Mouse (Mus musculus): ENCODE data around the gene Agk. TPM values are rescaled to one million over a fixed set of nuclear protein-coding genes. Genes with fewer than 3 reads are reported as not detected.
A peak's percentile ranks its signal among the peaks of the same experiment; 100 is the strongest.

The Agk gene
- total and polyA plus RNA-seq, 2 experiments from 2014 or later, result 13.4 to 30.0 TPM

GRCm38 (mm10) chr6:40388660-40389059, 63.7 kb downstream of the Agk start:
- H3K4me3 ChIP-seq (ENCODE audit: low read depth, low read length), result no peak overlapping the region
- no peak for ATAC-seq (ENCODE audit: insufficient read depth, low read depth)
- H3K9ac ChIP-seq (replicated peaks; ENCODE audit: low read depth, low read length), result no peak overlapping the region
- no peak for DNase-seq (ENCODE audit: low spot score)
- no peaks in the 10 kb centered on the region for H3K9me3 ChIP-seq (replicated peaks; ENCODE audit: control insufficient read depth, low read length)
- H3K36me3 ChIP-seq (replicated peaks; ENCODE audit: control insufficient read depth, insufficient read depth, low read length), result 0 out of 2 replicates have a peak, but pooled peaks cover 10% of the 10 kb centered on the region
- 18% methylated on average over 4 of the region's 4 CpGs for WGBS
- H3K4me1 ChIP-seq (ENCODE audit: control insufficient read depth, insufficient read depth), result no peaks in the 10 kb centered on the region
- no peak overlapping the region for H3K4me2 ChIP-seq (ENCODE audit: low read depth, low read length)
- no peak for TF ChIP-seq EP300 (IDR thresholded peaks at IDR 0.05; ENCODE audit: low read depth)
- TF ChIP-seq CTCF (IDR thresholded peaks at IDR 0.05; ENCODE audit: low read depth), result no peak
- no peaks in the 10 kb centered on the region for H3K27me3 ChIP-seq (ENCODE audit: control insufficient read depth, insufficient read depth, low read length)
- H3K27ac ChIP-seq (ENCODE audit: low read depth), result no peak overlapping the region

- 71% methylated on average over 1 of the region's 1 CpGs for WGBS
- Histone ChIP-seq H3K36me3 (replicated peaks; ENCODE audit: control insufficient read depth, insufficient read depth, low read length) (0 out of 2 replicates have a peak, but pooled peaks cover 21% of the 10 kb centered on the region), H3K27me3 (ENCODE audit: control insufficient read depth, insufficient read depth, low read length) (no peaks in the 10 kb centered on the region), H3K4me3 (ENCODE audit: low read depth, low read length) (no peak overlapping the region), H3K27ac (ENCODE audit: low read depth) (no peak overlapping the region), H3K4me1 (ENCODE audit: control insufficient read depth, insufficient read depth) (no peaks in the 10 kb centered on the region), H3K9me3 (replicated peaks; ENCODE audit: control insufficient read depth, low read length) (no peaks in the 10 kb centered on the region), H3K4me2 (ENCODE audit: low read depth, low read length) (no peak overlapping the region), H3K9ac (replicated peaks; ENCODE audit: low read depth, low read length) (no peak overlapping the region)
- ATAC-seq (ENCODE audit: insufficient read depth, low read depth) (no peak), DNase-seq (ENCODE audit: low spot score) (no peak)
- TF ChIP-seq CTCF (IDR thresholded peaks at IDR 0.05; ENCODE audit: low read depth), result 0 out of 2 replicates have a peak, but pooled peaks have one; percentile 11
- TF ChIP-seq EP300 (IDR thresholded peaks at IDR 0.05; ENCODE audit: low read depth), result no peak
Observed at GRCm38 (mm10) chr6:40390975-40391374, 66.0 kb downstream of the Agk start.

GRCm38 (mm10) chr6:40393213-40393612, 68.2 kb downstream of the Agk start:
- DNase-seq (ENCODE audit: low spot score), result peak; percentile 65
- Histone ChIP-seq H3K4me2 (ENCODE audit: low read depth, low read length) (no peak overlapping the region), H3K27me3 (ENCODE audit: control insufficient read depth, insufficient read depth, low read length) (no peaks in the 10 kb centered on the region), H3K4me3 (ENCODE audit: low read depth, low read length) (no peak overlapping the region), H3K27ac (ENCODE audit: low read depth) (no peak overlapping the region), H3K36me3 (replicated peaks; ENCODE audit: control insufficient read depth, insufficient read depth, low read length) (0 out of 2 replicates have a peak, but pooled peaks cover 29% of the 10 kb centered on the region), H3K9ac (replicated peaks; ENCODE audit: low read depth, low read length) (no peak overlapping the region), H3K9me3 (replicated peaks; ENCODE audit: control insufficient read depth, low read length) (no peaks in the 10 kb centered on the region), H3K4me1 (ENCODE audit: control insufficient read depth, insufficient read depth) (no peaks in the 10 kb centered on the region)
- TF ChIP-seq EP300 (IDR thresholded peaks at IDR 0.05; ENCODE audit: low read depth) (no peak), CTCF (IDR thresholded peaks at IDR 0.05; ENCODE audit: low read depth) (peak; percentile 85)
- 22% methylated on average over 3 of the region's 3 CpGs for WGBS
- peak; percentile 79 for ATAC-seq (ENCODE audit: insufficient read depth, low read depth)

DNA sequence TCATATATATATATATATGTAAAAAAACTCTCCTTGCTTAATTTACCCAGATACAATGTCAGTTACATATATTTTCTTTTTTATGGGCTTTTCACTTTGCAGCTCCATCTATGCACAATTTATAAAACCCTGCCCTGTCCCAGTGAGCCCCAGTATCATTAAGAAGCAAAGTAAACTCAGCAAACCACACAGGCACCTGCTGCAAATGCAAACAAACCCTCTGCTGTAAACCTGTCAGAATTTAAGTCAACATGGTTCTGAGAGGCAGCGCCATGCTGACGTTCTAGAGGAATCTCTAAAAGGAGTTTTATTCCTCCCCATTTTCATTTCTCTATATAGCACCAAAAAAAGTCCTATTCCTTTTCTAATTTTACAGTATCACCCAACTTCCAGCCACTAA, 77.1 kb downstream of the Agk start:
- WGBS, result 89% methylated on average over 2 of the region's 2 CpGs
- no peak for ATAC-seq (ENCODE audit: insufficient read depth, low read depth)
- peaks cover 25% of the 10 kb centered on the region; the same call in 1 of the 2 replicates for H3K36me3 ChIP-seq (replicated peaks; ENCODE audit: control insufficient read depth, insufficient read depth, low read length)
- H3K4me1 ChIP-seq (ENCODE audit: control insufficient read depth, insufficient read depth), result no peaks in the 10 kb centered on the region
- H3K4me2 ChIP-seq (ENCODE audit: low read depth, low read length), result no peak overlapping the region
- H3K27ac ChIP-seq (ENCODE audit: low read depth), result no peak overlapping the region
- no peak for DNase-seq (ENCODE audit: low spot score)
- H3K4me3 ChIP-seq (ENCODE audit: low read depth, low read length), result no peak overlapping the region
- no peak overlapping the region for H3K9ac ChIP-seq (replicated peaks; ENCODE audit: low read depth, low read length)
- TF ChIP-seq CTCF (IDR thresholded peaks at IDR 0.05; ENCODE audit: low read depth) (no peak), EP300 (IDR thresholded peaks at IDR 0.05; ENCODE audit: low read depth) (no peak)
- no peaks in the 10 kb centered on the region for H3K9me3 ChIP-seq (replicated peaks; ENCODE audit: control insufficient read depth, low read length)
- no peaks in the 10 kb centered on the region for H3K27me3 ChIP-seq (ENCODE audit: control insufficient read depth, insufficient read depth, low read length)

- 62% methylated on average over 4 of the region's 4 CpGs for WGBS
- Histone ChIP-seq H3K9me3 (replicated peaks; ENCODE audit: control insufficient read depth, low read length) (no peaks in the 10 kb centered on the region), H3K4me2 (ENCODE audit: low read depth, low read length) (no peak overlapping the region), H3K9ac (replicated peaks; ENCODE audit: low read depth, low read length) (no peak overlapping the region), H3K4me1 (ENCODE audit: control insufficient read depth, insufficient read depth) (no peaks in the 10 kb centered on the region), H3K36me3 (replicated peaks; ENCODE audit: control insufficient read depth, insufficient read depth, low read length) (peaks cover 17% of the 10 kb centered on the region; the same call in 1 of the 2 replicates), H3K27ac (ENCODE audit: low read depth) (no peak overlapping the region), H3K27me3 (ENCODE audit: control insufficient read depth, insufficient read depth, low read length) (no peaks in the 10 kb centered on the region), H3K4me3 (ENCODE audit: low read depth, low read length) (no peak overlapping the region)
- ATAC-seq (ENCODE audit: insufficient read depth, low read depth), result no peak
- TF ChIP-seq EP300 (IDR thresholded peaks at IDR 0.05; ENCODE audit: low read depth) (no peak), CTCF (IDR thresholded peaks at IDR 0.05; ENCODE audit: low read depth) (no peak)
- no peak for DNase-seq (ENCODE audit: low spot score)
Observed at GRCm38 (mm10) chr6:40403640-40404285, 78.8 kb downstream of the Agk start.

DNA sequence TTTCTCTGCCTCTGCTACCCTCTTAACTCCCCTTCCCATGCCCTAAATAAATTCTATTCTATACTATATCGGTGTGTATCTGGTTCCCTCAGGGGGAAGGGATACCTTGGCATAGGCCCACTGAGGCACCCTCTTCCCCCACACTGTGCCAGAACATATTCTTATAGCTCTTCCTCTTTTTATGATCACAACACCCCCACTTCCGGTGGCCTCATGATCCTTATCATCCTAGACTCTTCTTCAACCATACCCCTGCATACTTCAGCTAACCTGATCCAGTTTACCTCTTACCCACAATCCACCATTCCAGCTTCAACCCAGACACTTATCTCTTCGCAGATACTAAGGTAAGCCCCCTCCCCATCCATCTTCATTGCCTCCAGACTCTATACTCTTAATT, 86.1 kb downstream of the Agk start:
- H3K9me3 ChIP-seq (replicated peaks; ENCODE audit: control insufficient read depth, low read length), result no peaks in the 10 kb centered on the region
- no peak overlapping the region for H3K27ac ChIP-seq (ENCODE audit: low read depth)
- no peaks in the 10 kb centered on the region for H3K27me3 ChIP-seq (ENCODE audit: control insufficient read depth, insufficient read depth, low read length)
- DNase-seq (ENCODE audit: low spot score), result no peak
- H3K9ac ChIP-seq (replicated peaks; ENCODE audit: low read depth, low read length), result no peak overlapping the region
- no peak overlapping the region for H3K4me2 ChIP-seq (ENCODE audit: low read depth, low read length)
- no peaks in the 10 kb centered on the region for H3K4me1 ChIP-seq (ENCODE audit: control insufficient read depth, insufficient read depth)
- H3K36me3 ChIP-seq (replicated peaks; ENCODE audit: control insufficient read depth, insufficient read depth, low read length), result no peaks in the 10 kb centered on the region; the same call in 1 of the 2 replicates
- TF ChIP-seq EP300 (IDR thresholded peaks at IDR 0.05; ENCODE audit: low read depth) (no peak), CTCF (IDR thresholded peaks at IDR 0.05; ENCODE audit: low read depth) (no peak)
- no peak overlapping the region for H3K4me3 ChIP-seq (ENCODE audit: low read depth, low read length)
- 76% methylated on average over 3 of the region's 3 CpGs for WGBS
- no peak for ATAC-seq (ENCODE audit: insufficient read depth, low read depth)
